Comparison of ENCODE assay signal across 20 mouse cellular contexts in genomic region chr16:94255592-94255991, GRCm38 (mm10). TPM values are rescaled to one million over a fixed set of nuclear protein-coding genes. Genes with fewer than 3 reads are reported as not detected.
A peak's percentile ranks its signal among the peaks of the same experiment; 100 is the strongest.
DNase-seq lines count a peak whose midpoint lies in the region; ATAC-seq and TF ChIP-seq lines count a peak whose summit lies in the region.
"Had no signal": no experiment of that assay in that cellular context is flagged by ENCODE, and none has a peak within 500 bp of the region (broad histone marks: within the 10 kb centered on the region; RNA-seq: fewer than 3 reads in every experiment).

No protein-coding gene starts in this region.

- no peaks in the 10 kb centered on the region for H3K27me3 ChIP-seq in thymus, adult 2 months (ENCODE audit: control insufficient read depth, insufficient read depth, low read length)
- no peaks in the 10 kb centered on the region; the same call in 1 of the 2 replicates for H3K27me3 ChIP-seq in forebrain, embryonic 11.5 days (ENCODE audit: control insufficient read depth, insufficient read depth, low read length)
- H3K27me3 ChIP-seq: embryonic facial prominence, embryonic 12.5 days; forebrain, embryonic 15.5 days had no signal

- H3K4me1 ChIP-seq in thymus, adult 2 months (replicated peaks; ENCODE audit: control insufficient read depth, insufficient read depth, low read length), result peaks cover 40% of the 10 kb centered on the region
- peaks cover 12% of the 10 kb centered on the region; the same call in 1 of the 2 replicates for H3K4me1 ChIP-seq in forebrain, embryonic 11.5 days (replicated peaks; ENCODE audit: control insufficient read depth, insufficient read depth, low read length)

- TF ChIP-seq POLR2A in thymus, adult 2 months (IDR thresholded peaks at IDR 0.05; ENCODE audit: control insufficient read depth, extremely low read depth, insufficient read depth, low read length, poor library complexity), result no peak

- no peaks in the 10 kb centered on the region for H3K9me3 ChIP-seq in forebrain, embryonic 11.5 days (ENCODE audit: control insufficient read depth, low read length)
- H3K9me3 ChIP-seq: embryonic facial prominence, embryonic 12.5 days; forebrain, embryonic 12.5 days; forebrain, embryonic 15.5 days had no signal

- peak; percentile 8 for DNase-seq in gastrocnemius, adult 2 months
- DNase-seq in gastrocnemius, adult 18-20 months (ENCODE audit: low spot score), result no peak
- DNase-seq in thymus, adult 2 months, result no peak
- no peak for DNase-seq in thymus, postnatal 0 days (ENCODE audit: low spot score)
- no peak for DNase-seq in forebrain, embryonic 11.5 days (ENCODE audit: low spot score)
- DNase-seq: adrenal gland, adult 2 months; adrenal gland, postnatal 10 days; adrenal gland, postnatal 25 days; B cell, adult 2 months; cerebellum, adult 11 months; cerebellum, adult 18-20 months; cerebellum, adult 8-10 months; cerebellum, adult 9-11 months; cerebellum, postnatal 14 days; cerebellum, postnatal 36 days; embryo, embryonic 11 days; forebrain, postnatal 0 days had no signal

- no peak for TF ChIP-seq CTCF in gastrocnemius, adult 2 months (IDR thresholded peaks at IDR 0.05)
- TF ChIP-seq CTCF in thymus, adult 2 months (IDR thresholded peaks at IDR 0.05; ENCODE audit: borderline replicate concordance, control insufficient read depth, extremely low read depth, insufficient read depth, low read length, poor library complexity), result no peak

- H3K9ac ChIP-seq in forebrain, embryonic 11.5 days (ENCODE audit: low read length), result no peak overlapping the region
- H3K9ac ChIP-seq: embryonic facial prominence, embryonic 12.5 days; forebrain, embryonic 12.5 days; forebrain, embryonic 15.5 days; forebrain, postnatal 0 days had no signal

- H3K27ac ChIP-seq in gastrocnemius, adult 2 months, result no peak overlapping the region
- H3K27ac ChIP-seq in thymus, adult 2 months (ENCODE audit: control insufficient read depth, insufficient read depth, low read length), result peak overlapping the region; percentile 96
- no peak overlapping the region for H3K27ac ChIP-seq in forebrain, embryonic 11.5 days (ENCODE audit: low read depth, low read length)
- H3K27ac ChIP-seq: embryonic facial prominence, embryonic 12.5 days; forebrain, embryonic 12.5 days; forebrain, embryonic 15.5 days had no signal

- H3K4me3 ChIP-seq in gastrocnemius, adult 2 months, result no peak overlapping the region
- no peak overlapping the region for H3K4me3 ChIP-seq in thymus, adult 2 months (ENCODE audit: control insufficient read depth, insufficient read depth, low read length)
- H3K4me3 ChIP-seq in forebrain, embryonic 11.5 days (ENCODE audit: low read depth, low read length), result no peak overlapping the region
- H3K4me3 ChIP-seq: embryonic facial prominence, embryonic 12.5 days; forebrain, embryonic 12.5 days; forebrain, embryonic 15.5 days had no signal

- WGBS in thymus, adult 2 months, result 93% methylated on average over 4 of the region's 4 CpGs
- 89% methylated on average over 4 of the region's 4 CpGs for WGBS in forebrain, embryonic 11.5 days

- ATAC-seq in forebrain, embryonic 11.5 days (replicated peaks; ENCODE audit: low FRiP score), result no peak
- ATAC-seq: forebrain, embryonic 15.5 days; forebrain, postnatal 0 days had no signal

- H3K36me3 ChIP-seq in thymus, adult 2 months (ENCODE audit: control insufficient read depth, insufficient read depth, low read length), result no peaks in the 10 kb centered on the region
- no peaks in the 10 kb centered on the region for H3K36me3 ChIP-seq in forebrain, embryonic 11.5 days (ENCODE audit: control insufficient read depth, insufficient read depth, low read length)
- H3K36me3 ChIP-seq: embryonic facial prominence, embryonic 12.5 days; forebrain, embryonic 12.5 days; forebrain, embryonic 15.5 days had no signal

- intact Hi-C loops in gastrocnemius, adult 2 months (cut with DNase I), result no loop called here

- no peak overlapping the region for H3K4me2 ChIP-seq in forebrain, embryonic 11.5 days (ENCODE audit: low read depth, low read length, severe bottlenecking)
- H3K4me2 ChIP-seq: embryonic facial prominence, embryonic 12.5 days; forebrain, embryonic 12.5 days; forebrain, embryonic 15.5 days had no signal

RNA-seq across cellular contexts. Expression of gene Hlcs, which starts 57.8 kb away (rescaled TPM):
- total RNA-seq in gastrocnemius, adult 2 months (2021), result 10 to 100 TPM in 1 of 2 experiments, 1 to 10 TPM in 1; 7.5 to 10.3 TPM
- 10 to 100 TPM in 1 of 2 experiments, 1 to 10 TPM in 1; 9.8 to 10.8 TPM for total RNA-seq in gastrocnemius, adult 18-20 months (2021)
- polyA plus RNA-seq in thymus, adult 2 months (2012; rRNA removed), result 7.8 and 9.3 TPM in 2 replicates
- 3.8 and 5.6 TPM in 2 replicates for polyA plus RNA-seq in thymus, postnatal 0 days (2015; fragmentation: Nextera tagmentation; extraction: Ambion mirVana)
- 13.8 TPM in 2 replicates for polyA plus RNA-seq in forebrain, embryonic 11.5 days (2014; fragmentation: Nextera tagmentation; extraction: Ambion mirVana)
